Mouse (Mus musculus): ENCODE results near the gene Uvrag.

The Uvrag gene

DNA sequence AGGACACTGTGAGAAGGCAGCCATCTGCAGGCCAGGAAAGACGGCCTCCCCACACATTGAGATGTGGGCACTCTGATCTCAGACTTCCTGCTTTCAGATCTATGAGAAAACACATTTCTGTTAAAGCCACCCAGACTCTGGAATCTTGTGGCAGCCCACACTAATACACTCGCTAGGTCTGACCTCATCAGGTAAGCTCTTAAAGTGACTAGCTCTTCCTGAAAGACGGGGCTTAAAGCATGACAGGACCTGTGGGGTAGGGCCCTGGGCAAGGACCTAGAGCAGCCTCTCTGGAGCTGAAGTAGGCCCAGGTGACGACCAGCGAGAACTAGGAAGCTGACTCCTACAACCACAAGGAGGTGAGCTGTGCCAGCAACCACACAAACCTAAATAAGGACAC, 113.8 kb downstream of the Uvrag start:
- intact Hi-C loops (cut with DNase I) = no loop called here

DNA sequence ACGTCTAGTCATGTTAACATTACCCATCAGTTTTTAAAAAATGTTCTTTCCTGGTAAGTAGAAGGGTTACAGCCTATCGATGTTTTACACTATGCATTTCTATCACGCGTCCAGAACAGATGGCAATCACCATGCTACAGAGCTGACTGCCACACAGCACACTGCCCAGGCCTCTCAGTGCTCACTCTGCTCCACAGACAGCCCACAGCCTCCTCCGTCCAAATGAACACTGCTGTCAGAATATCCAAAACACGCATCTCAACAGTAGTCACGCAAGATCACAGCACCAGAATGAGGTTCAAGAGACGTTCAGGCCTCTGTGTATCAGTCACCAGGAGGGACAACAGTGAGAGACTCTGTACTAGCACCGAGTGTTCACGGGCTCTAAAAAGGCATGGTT, 115.0 kb downstream of the Uvrag start:
- intact Hi-C loops (cut with DNase I) = no loop called here

DNA sequence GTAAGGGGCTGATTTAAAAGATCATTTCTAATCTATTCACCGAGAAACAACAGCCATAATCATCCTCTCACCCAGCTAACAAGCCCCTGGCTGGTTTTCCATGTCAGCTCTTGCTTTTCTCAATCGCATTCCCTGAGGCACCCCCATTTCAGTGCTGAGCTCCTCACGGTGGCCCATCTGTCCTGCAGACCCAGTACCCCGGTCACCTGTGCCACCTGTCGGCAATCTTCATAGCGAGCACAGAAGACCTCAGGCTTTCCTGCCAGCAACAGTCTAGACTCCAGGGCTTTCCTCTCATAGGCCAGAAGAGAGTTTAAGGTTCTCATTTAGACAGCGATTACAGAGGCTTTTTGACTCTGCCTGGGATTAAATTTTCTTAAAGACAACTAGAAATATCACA, 115.7 kb downstream of the Uvrag start:
- intact Hi-C loops (cut with DNase I) = no loop called here

DNA sequence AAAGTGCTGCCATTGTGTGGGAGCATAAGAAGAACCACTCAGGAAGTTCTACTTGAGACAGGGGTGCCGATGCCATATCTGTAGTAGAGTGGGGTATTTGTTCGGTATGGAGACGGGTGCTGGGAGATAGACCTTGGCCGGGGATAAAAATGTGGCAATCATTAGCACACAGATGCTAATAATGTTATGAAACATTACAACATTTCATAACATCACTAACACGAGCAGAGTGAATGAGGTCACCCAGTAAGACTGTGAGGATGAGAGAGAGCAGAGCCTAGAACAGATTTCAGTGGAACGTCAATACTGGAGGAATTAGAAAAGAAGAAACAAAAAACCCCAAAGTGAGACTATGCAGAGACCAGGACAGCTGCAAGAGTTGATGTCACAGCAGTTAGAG, 116.2 kb downstream of the Uvrag start:
- intact Hi-C loops (cut with DNase I) = no loop called here

DNA sequence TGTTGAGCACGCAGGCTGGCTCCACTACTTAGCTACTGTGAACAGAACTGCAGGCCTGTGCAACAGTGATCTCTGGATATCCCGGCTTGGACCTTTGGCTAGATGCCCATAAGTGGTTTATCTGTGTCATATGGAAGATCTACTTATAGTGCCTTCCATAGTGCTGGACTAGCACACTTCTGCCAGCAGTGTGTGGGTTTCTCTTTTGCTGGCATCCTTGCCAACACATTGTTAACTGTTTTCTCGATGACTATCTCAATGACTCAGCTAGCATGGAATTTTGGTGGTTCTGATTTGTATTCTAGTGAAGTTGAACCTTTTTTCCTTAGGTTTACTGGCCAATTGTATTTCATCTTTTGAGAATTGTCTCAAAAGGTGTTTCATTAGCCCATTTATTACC, 117.0 kb downstream of the Uvrag start:
- intact Hi-C loops (cut with DNase I) = no loop called here

DNA sequence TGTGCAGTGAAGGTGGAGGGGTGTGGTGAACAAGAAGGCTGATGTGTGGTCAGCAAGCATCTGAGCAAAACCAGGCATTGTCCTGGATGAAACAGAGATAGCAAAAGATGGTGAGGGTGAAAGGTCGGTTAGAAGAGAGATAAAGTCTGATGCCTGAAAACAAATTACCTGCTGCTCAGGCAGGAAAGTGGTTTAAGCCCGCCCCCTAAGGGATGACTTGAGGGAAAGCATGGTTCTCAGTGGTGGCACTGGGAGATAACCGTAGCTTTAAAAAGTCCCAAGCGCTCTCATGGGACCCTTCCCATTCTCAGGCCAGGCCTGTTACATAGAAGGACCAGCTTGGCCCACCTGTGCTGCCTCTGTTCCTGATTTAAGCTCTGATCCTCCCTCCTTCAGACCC, 119.7 kb downstream of the Uvrag start:
- intact Hi-C loops (cut with DNase I) = no loop called here

DNA sequence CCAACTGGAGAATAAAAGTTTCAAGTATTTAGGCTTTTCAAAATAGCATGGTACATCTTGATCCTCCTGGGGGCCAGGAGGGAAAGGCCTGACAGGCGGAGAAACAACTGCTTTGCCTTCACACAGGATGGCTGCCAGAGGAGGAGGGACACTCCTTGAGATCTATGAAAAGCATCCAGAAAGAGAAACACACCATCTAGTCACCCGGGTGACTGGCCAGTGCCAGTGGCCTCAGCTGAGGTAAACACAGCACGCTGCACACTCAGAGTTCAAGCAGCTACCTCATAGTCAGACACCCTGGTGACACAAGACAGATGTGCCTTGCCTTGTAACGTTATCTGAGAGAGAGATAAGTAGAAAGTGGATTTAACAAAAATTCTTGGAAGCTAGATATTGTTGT, 120.6 kb downstream of the Uvrag start:
- intact Hi-C loops (cut with DNase I) = no loop called here

DNA sequence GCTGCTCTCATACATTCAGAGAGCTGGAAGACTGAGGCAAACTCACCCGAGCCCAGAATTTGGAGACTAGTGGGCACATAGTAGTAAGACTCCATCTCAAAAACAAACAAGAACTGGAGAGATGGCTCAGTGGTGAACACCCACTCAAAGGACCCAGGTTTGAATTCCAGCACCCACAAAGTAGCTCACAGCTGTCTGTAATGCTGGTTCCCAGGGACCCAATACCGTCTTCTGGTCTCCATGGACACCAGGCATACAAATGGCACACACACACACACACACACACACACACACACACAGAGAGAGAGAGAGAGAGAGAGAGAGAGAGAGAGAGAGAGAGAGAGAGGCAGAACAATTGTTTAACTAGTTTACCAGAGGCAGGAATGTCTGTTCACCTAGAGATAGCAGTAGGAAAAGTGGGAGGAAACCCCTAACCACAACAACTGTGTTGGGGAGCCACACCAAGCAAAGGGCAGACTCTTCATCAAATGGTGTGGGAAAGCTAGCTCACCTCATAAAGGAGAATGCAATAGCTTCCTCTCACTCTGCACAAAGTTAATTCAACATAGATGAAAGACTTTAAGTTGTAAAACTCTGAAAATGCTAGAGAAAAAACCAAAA, 123.6 kb downstream of the Uvrag start:
- intact Hi-C loops (cut with DNase I) = no loop called here

DNA sequence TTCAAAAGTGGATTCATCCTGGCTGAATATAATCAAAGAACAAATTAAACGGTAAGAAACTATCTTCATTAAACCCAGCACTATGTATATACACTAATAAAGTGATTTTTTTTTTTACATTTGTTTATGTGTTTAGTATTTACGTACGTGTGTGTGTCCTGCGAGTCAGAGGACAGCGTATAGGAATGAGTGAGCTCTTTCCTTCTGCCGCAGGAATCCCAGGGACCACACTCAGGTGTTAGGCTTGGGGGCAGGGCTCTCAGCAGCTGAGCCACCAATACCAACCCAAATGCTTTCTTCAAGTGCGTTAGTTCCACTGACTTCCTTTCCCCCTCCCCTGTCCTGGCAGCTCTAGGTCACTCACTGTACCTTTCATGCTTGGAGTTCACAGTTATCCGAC, 125.0 kb downstream of the Uvrag start:
- intact Hi-C loops (cut with DNase I) = no loop called here

DNA sequence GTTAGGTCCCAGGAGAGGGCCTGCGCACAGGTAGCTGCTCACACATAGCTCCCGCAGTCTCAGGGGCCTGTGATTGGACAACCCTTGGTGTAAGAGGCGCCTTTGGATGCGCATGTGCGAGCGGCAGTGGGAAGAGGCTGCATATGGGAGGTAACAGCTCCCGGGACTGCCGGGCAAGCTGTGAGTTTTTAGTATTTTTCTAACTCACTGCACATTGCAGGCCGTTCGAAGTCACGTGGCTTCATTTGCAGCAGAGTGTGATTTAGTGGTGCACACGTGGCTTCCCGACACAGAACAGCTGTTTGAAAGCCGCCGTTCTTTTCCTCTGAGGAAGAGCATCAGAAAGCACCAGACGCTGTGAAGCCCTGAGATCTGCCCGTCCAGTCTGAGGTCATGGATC, 125.5 kb downstream of the Uvrag start:
- intact Hi-C loops (cut with DNase I) = no loop called here

DNA sequence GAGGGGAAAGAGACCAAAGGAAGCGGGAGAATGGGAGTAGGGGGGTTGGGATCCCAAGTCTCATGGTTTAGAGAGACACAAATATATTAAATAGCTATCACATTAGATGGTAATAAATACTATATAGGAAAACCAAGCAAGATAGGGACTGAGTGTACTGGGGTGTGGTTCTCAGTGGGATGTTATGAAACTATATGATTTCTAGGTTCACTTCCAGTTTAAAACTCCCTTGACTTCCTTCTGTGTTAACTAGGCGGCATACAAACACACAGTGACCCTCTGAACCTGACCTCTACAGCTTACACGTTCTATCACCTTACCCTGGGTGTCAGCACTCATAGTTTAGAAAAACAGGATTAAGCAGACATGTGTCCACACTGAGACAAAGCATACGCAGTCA, 126.3 kb downstream of the Uvrag start:
- intact Hi-C loops (cut with DNase I) = no loop called here

DNA sequence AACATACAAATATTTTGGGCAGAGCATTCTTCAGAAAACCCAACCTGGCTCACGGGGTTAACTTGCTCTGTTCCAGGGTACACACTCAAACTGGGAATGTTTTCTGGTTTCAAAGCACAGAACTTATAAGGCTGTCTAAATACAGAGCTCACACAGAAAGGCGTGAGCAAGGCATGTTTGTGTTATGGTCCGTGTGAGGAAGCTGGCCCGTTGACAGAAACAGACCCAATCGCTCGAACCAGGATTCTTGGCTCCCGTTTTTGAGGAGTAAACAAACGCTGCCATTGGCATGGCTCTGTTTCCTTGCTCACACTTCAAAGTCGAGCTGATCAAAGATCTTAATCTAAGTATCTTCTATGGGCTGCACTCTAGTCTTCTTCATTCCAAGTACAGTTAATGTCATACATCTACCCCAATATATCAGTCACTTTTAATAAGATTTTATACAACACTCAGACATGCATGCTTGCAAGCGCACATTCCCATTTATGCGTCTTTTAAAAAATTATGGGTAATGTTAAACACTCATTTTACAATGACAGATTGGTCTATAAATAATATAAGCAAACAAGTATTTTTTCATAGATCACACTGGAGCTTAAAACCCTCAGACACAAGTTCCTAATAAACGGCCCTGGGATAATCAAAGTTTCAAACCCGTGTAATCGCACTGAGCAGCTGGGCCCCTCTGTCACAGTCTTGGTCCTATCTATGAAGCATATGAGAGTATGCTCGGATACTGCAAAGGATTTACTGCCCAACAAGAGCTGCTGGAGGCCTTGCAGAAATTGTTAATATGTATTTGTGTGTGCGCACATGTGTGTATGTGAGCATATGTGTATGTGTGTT, 133.2 kb downstream of the Uvrag start:
- intact Hi-C loops (cut with DNase I) = no loop called here

DNA sequence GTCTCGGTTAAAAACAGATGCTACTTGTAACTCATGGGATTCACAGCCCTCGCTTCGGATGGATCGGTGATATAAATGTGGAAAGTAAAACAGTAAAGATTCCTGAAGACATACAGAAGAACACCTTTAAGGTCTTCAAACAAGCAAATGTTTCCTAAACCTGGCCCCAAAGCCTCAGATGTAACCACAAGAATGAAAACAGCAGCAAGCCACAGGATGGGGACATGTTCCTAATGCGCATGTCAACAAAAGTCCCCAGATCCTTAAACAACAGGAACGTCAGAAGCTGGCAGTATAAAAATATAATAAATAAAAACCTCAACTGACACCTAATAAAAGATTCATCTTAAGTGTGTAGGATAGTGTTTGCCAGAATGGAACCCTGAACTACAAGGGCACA, 137.7 kb downstream of the Uvrag start:
- intact Hi-C loops (cut with DNase I) = no loop called here

DNA sequence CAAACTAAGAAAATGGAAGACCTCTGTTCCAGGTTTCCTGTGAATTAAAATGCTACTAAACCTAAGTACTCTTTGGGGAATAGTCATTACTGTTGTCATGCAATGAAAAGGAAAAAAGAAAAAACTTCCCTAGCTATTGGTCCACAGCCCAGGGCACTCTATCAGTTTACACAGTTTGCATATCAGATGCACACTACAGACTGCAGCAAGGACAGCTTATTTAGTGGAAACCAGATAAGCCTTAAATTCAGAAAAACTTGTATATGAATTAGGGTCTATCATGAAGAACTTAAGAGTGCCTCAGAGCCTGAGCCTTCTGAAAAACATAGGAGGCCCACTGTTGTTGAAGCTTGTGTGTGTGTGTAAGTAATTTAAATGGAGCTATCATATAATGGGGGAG, 142.2 kb downstream of the Uvrag start:
- intact Hi-C loops (cut with DNase I) = no loop called here

DNA sequence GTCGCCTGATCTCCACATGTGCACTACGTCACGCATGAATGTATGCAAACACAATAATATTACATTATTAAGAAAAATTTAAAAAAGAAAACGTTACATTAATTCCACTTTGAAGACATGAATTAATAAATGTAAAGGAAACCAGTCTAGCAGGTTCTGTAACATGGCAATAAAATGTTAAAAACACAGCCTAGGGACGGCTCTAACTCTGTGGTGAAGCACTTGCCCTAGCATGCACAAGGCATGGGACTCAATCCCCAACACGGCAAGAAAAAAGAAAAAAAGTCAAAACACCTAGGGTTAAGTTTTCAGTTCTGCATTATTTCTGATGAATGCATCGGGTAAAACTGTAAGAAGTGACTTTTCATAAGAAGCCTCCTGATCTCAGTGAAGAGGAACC, 143.2 kb downstream of the Uvrag start:
- intact Hi-C loops (cut with DNase I) = no loop called here

DNA sequence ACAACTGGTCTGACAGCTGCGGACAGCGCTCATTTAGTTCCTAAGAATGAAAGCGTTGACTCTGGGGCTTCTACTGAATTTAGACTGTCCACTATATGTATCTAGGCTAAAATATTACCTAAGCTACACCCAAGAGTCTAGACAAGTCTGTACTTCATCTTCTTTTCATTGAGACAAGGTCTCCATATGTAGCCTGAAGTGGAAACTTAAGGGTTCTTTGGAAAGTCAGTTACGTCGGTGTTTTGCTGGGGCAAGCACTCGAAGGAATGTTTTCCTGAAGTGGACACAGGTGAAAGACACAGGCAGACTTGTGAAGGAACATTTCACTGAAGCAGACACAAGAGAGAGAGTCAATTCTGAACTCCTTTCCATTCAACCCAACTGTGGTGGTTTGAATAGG, 144.2 kb downstream of the Uvrag start:
- intact Hi-C loops (cut with DNase I) = no loop called here

DNA sequence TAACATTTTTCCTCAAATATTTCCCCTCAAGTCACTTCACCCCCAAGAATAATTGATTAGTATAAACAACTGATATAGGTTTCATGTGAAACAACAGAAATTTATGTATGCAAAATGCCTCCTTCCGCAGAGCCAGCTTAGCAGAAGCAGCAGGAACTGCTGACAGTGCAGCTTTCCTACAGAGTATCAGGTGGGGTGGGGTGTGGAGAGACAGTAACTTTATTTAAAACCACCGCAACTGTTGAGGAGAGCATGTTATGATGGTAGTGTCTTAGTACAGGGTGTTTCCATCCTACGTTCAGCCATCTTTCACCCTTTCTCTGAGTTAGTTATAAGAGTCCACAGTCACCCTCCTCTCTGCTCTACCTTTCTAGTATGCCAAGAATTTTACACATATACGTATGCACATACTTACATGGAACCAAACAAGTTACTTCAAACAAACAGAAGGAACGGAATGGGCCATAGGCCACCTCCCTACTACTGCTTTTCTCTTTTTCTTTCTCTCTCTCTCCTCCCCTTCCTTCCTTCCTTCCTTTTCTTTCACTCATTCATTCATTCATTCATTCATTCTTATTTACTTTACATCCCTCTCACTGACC, 145.7 kb downstream of the Uvrag start:
- intact Hi-C loops (cut with DNase I) = no loop called here

DNA sequence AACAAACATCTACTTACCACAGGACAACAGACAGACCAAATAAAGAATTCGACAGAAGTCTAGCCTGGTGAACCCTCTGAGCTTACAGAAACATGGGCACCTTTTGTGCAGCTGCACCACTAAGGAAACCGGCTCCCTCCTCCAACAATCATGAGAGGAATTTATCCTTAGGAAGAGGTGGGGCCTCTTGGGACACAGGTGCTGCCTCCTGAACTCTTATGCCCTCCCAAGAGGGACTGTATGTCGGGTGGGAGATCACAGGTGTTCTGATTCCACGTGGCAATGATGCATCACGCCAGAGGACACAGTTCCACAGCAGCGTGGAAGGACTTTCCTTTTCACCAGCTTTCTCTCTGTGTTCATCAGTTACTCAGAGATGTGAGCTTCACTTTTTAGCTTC, 146.8 kb downstream of the Uvrag start:
- intact Hi-C loops (cut with DNase I) = no loop called here

DNA sequence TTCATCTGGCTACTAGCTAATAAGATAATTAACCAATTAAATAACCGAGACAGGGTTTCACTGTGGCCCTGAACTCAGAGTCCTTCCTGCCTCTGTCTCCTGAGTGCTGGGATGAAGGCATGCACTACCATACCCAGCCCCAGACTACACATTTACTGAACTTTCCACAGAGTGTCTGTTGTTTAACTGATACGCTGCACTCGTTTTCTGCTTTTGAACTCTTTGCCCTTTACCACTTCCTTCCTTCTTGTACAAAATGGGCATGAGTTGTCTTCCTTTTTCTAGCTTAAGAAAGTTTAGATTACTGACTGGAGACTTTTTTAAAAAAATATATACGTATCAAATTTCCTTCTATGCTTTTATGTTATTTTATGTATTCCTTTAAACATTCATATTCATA, 147.5 kb downstream of the Uvrag start:
- intact Hi-C loops (cut with DNase I) = no loop called here

DNA sequence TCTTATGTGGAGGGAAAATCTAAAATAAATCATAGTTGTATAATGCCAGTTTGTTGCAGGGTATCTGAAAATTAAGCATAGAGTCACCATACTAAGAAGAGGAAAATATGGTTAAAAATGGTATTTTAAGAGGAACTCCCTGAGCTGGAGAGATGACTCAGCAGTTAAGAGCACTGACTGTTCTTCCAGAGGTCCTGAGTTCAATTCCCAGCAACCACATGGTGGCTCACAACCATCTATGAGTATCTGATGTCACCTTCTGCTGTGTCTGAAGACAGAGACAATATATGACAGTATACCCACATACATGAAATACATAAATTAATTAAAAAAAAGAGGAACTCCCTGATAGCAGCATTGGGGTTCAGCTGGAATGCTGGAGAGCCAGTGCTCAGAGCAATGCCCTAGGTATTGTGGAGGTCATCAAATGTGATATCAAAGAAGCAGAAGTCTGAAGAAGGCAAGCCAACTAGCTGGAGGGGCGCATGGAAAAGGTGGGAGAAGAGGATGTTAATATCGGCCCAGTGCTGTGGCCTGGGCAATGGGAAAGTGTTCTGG, 149.7 kb downstream of the Uvrag start:
- intact Hi-C loops (cut with DNase I) = no loop called here

DNA sequence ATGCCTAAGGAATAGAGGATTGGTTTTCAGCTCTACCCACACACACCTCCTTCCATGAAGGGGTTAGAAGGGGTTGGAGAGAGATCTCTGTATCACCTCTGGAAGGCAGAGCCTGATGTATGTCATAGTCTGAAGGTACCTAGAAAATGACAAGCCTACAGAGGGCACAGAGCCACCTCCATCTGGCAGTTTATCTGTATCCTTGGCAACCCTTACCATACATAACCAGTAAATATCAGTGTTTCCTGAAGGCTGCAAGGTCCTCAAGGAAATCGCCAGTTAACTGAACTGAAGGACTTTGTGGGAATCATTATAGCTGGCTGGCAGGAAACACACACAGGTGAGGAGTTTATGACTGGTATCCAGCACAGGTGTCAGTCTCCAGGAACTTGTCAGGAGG, 150.4 kb downstream of the Uvrag start:
- intact Hi-C loops (cut with DNase I) = no loop called here

DNA sequence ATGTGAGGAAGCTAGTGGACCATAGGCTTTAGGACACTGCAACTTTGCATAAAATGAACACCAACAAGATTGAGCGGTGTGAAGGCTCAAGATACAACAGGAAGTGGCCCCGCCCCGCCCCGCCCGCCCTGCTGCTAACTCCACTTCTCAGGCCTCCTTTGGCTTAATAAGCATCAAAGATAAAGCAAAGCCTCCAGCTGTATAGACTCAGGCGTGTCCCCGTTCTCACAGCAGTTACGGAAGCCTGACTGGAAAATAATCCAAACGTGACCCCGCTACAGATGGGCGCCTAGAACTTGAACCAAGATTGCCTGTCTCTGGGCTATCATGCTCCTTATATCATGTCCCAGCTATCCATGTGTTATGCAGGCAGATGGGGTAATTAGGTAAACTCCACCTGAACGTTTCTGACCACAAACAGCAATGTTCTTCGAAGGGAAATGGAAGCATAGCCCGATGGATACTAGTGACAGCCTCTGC, 153.9 kb downstream of the Uvrag start:
- intact Hi-C loops (cut with DNase I) = no loop called here

Data from adrenal gland (tissue).